Mouse (Mus musculus) colon, adult 2 months (tissue): ENCODE data around the gene Gm21887. TPM values are rescaled to one million over a fixed set of nuclear protein-coding genes. Genes with fewer than 3 reads are reported as not detected.

Experiments used
- polyA plus RNA-seq: library from polyadenylated mRNA; depleted of rRNA; stranded (reverse); fragments of >200 nt; gene quantifications from 2 replicates; pipeline ENCODE4 v1.2.3, GENCODE M21; 2012; rRNA removed

Gm21887 gene
- 710 and 822 TPM in 2 replicates for polyA plus RNA-seq

GRCm38 (mm10) chrX:170009016-170009750, at the start of gene Gm21887:
TSS of gene Gm21887 (plus strand) at chrX:170009659.

Other genes with a start within 250 kb of the Gm21887 start
- gene 4933400A11Rik, start 230.0 kb upstream of the Gm21887 start, polyA plus RNA-seq, result not detected in 2 replicates